Mouse (Mus musculus): ENCODE measurements around the gene Gm5767.
"Not testable (repeated sequence)": the region's sequence is repeated elsewhere in the genome, so short reads cannot be mapped to it uniquely, and the experiment has no call there.

The Gm5767 gene

GRCm38 (mm10) chr16:8711998-8712397, 31.4 kb downstream of the Gm5767 start:
- DNase-seq (ENCODE audit: low spot score in 2 of 2): no peak

GRCm38 (mm10) chr16:8714851-8715250, 34.3 kb downstream of the Gm5767 start:
- DNase-seq (ENCODE audit: low spot score in 2 of 2): no peak

GRCm38 (mm10) chr16:8715513-8716080, 35.0 kb downstream of the Gm5767 start:
- DNase-seq (ENCODE audit: low spot score in 2 of 2): no peak

- DNase-seq (ENCODE audit: low spot score in 2 of 2): no peak
Measured at GRCm38 (mm10) chr16:8716300-8716699, 35.7 kb downstream of the Gm5767 start.

DNA sequence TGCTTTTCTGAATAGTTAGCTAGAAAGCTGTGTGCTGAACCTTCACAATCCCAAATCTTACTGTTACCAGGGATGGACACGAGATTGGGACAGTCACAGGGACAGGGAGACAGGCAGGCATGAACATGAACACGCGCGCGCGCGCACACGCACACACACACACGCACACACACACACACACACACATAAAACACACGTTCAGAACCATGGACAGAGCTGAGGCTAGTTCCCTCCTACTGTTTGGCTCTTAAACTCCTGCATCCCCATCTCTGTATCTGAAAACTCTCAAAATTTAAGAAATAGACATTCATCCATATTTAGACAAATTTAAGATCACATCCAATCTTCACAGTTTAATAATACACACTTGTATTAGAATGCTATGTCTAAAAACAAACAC, 37.2 kb downstream of the Gm5767 start:
- no peak for DNase-seq (ENCODE audit: low spot score in 2 of 2)

DNA sequence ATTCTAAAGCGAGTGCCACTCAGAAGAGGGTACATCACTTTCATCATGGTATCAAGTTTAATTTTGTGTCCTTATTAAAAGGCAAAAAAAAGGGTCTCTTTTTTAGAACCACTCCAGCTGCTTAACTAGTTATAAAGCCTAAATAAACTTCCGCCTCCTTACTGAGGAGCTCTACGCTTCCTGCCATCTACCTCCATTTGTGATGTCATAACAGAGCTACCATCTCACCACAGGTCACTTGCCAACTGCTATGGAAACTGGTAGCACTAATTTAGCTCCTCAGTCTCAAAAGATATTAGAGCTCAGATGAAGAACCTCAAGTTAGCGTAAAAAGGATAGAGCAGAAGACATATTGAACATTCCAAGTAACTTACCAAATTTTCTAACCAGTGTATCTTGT, 39.9 kb downstream of the Gm5767 start:
- DNase-seq (ENCODE audit: low spot score in 2 of 2): no peak

GRCm38 (mm10) chr16:8724031-8724430, 43.5 kb downstream of the Gm5767 start:
- DNase-seq (ENCODE audit: low spot score in 2 of 2): no peak

DNA sequence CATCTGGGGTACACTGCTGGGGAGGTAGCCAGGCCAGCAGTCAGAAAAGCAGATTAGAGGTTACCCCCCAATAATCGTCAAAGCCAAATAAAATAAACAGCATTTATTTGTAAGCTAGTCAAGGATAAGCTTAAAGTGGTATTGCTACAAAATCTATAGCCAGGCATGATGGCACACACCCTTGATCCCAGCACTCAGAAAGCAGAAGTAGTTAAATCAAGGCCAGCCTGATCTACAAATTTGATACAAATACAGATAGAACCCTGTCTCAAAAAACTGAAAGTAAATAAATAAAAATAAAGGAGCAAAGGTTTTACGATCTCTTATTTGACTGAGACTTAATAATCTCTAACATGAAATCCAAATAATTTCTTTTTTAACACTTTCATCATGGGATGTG, 45.2 kb downstream of the Gm5767 start:
- no peak for DNase-seq (ENCODE audit: low spot score in 2 of 2)

GRCm38 (mm10) chr16:8728111-8728748, 47.7 kb downstream of the Gm5767 start:
- DNase-seq (ENCODE audit: low spot score in 2 of 2): no peak

GRCm38 (mm10) chr16:8731630-8732029, 51.1 kb downstream of the Gm5767 start:
- DNase-seq (ENCODE audit: low spot score in 2 of 2): no peak

DNA sequence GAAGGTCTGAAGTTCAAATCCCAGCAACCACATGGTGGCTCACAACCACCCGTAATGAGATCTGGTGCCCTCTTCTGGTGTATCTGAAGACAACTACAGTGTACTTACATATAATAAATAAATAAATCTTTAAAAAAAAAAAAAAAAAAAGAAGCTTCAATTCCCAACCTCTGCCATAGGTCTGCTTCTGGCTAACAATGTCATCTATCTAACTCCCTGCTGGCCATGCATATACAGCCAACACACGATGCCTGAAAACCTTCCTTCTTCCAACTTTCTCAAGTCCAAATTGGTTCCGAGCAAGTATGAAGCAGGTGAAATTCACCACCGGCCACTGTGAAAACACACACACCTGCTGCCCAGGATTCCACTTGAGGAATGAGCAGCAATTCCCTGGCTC, 51.9 kb downstream of the Gm5767 start:
- DNase-seq (ENCODE audit: low spot score in 2 of 2): not testable (repeated sequence)
